Mouse (Mus musculus) Muller cell, postnatal 12 days (primary cell): ENCODE measurements at regions not wholly inside any gene's neighbourhood (a gene's known extent, or its start where the extent isn't known, plus 50 kb on each side); places are given as distances from the start of the nearest gene placed in this dataset.

ENCODE experiments used
- DNase-seq: peaks from one replicate; pipeline ENCODE4 v3.0.0-alpha.2; 2015; ENCODE audit errors: inconsistent ontology term

DNA sequence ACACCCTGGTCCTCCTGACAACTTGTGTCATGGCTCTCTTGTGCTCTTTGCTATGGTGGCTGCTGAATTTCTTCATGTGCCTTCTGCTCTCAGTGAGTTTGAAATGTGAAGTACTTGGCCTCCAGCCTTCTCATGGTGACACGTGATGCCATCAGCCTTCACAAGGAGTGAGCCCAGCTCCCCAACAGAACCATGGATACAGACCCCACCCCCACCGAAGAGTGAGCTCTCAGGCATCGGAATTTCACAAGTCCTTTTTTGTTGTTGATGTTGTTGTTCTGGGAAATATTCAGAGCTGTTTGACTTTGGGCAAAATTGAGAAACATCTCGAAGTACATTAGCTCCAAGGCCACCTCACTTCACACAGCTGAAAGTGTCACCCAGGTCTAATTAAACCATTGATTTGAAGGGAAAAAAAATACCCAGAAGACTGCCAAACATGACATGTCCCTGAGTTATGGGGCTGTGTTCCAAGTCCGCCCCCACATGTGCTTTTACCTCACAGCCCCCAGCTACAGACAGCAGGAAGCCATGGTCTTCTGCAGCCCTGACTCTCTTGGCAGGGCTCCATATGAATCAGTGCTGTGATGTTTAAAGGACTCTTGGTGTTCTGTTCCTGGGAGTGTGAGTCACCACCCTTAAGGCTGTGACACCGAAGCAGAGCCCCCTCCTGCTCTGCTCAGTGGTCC is 205.2 kb upstream of the A230072I06Rik start:
- DNase-seq = peak; percentile 83

DNA sequence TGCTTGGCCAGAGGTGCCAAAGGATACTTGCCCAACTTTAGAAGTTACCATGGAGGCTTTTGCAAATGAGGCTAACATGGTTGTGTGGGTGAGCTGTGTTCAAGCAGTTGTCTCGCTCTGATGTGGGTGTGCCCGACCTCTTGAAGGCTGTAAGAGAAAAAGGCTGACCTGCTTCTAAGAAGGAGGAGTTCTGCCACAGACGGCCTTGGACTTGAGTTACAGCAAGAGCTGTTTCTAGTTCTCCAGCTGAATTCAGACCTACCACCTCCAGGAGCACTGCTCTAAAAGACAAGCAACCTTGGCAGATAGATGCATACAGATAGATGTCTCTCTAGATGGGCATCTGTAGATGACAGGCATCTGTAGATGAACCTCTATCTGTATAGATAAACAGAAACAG is 202.7 kb upstream of the A230072I06Rik start:
- no peak for DNase-seq

DNA sequence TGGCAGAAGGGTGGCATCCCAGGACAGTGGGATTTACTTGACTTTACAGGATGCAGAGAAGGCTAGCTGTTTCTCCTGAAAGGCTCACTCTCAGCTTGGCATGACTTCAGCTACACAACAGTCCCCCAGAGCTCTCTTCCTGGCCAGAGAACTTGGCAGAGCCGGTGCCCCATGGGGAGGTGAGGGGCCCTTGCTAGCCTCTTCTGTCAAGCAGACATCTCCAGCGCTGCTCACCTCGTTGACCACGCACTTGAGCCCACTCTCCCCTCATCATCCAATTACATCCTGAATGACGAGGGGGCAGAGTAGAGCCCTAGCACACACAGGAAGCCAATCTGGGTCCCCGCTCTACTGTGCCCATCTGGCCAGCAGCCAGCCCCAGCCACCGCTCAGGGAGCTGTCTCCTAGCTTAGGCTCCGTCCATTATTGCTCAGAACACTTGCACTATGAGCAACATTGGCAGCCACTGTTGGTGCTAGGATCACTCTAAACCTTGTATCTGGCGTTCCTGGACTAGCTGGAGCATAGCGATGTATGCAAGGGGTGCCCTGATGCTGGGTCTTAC is 201.7 kb upstream of the A230072I06Rik start:
- DNase-seq = peak; percentile 29

DNA sequence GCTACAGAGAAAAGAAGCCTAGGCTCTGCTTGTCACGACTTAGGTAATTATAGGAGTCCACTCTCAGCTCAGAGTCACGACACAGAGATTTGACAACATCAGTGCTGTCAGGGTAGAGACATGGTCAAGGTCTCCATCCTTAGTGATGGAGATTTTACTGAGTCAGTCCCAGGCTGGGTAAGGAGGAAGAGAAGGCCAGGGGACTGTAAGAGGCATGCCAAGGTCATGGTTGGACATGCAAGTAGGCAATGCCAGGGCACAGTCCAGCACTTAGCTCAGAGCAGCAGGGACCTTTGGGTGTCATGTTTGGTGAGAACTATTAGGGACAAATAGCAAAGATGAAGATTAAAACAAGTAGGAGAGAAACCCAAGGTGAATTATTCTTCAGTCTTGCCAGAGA is 200.7 kb upstream of the A230072I06Rik start:
- no peak for DNase-seq

DNA sequence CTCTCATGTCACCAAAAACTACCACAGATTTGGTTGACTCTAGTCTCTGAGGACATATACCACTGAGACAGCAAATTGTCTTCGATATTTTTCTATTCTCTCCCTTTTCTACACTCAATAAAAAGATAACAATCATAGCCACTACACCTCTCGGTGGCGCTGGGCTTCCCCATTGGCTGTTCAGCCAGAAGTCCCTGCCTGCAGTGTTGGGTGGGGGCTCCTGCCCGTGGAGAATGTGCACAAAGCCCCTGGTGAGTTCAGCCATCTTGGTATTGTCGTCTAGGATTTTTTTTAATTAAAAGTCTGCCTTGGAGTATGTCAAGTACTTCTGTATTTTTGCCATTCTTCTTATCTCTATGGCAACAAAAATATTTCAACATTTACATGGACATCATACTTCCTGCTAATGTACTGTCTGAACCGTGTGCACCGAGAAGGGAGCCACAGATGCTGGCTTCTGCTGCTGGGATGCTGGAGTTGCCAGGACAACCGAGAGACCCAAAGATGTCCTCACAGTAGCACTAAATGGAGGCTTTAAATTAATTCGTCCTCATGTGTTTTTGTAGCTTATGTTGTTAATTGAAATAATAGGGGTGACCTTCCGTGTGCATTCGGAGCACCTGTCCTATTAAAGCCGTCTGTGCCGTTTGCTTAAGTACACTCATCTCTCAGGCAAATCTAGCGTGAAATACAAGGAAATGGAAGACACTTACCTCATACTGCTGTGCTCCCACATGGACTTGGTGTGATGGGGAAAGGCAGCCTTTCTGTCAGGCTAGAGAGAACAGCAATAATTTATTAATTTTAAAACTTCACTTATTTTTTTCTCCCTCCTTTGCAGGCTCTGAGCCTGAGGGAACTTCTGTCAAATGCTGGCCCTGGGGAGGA is 199.7 kb upstream of the A230072I06Rik start:
- no peak for DNase-seq

DNA sequence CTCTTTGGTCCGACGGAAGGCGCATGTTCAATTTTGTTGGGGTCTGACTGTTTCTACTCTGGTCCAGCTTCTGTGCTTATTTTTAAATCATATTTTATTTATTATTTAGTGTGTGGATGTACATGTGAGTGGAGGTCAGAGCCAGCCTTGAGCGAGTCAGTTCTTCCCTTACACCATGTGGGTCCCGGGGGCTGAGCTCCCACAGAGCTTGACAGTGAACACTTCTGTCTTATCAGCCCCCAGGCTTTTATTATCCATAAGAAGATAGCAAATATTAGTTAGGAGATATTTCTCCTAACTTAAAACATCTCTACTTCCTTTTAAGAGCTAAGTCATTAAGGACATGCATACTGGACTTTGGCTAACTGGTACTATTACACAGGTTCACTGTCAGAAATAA is 197.1 kb upstream of the A230072I06Rik start:
- DNase-seq = no peak

DNA sequence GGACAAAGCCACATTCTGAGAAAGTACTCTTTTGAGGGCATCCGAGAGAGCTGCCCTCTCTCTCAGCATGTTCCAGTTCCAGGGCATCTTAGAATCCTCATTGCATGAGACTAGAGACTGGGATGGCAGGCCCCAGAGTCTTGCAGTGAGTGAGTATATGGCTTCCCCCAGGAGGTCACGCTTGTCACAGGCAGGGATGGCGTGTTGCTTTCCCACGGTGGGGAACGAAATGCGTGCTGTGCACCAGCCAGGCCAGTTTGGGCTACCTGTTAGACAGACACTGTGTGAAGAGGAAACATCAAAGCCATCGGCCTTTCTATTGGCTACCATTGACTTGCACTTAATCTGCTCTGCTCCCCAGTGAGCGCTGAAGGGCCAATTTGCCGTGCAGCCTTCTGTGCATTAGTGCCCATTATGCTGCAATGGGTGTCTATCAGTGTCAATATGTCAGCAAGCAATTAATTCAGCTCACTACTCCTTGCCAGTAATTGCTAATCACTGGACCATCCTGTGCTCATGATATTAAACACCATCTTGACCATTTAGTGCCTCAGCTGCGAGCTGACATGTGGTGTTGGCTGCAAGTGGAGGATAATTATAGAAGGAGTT is 191.3 kb upstream of the A230072I06Rik start:
- no peak for DNase-seq

DNA sequence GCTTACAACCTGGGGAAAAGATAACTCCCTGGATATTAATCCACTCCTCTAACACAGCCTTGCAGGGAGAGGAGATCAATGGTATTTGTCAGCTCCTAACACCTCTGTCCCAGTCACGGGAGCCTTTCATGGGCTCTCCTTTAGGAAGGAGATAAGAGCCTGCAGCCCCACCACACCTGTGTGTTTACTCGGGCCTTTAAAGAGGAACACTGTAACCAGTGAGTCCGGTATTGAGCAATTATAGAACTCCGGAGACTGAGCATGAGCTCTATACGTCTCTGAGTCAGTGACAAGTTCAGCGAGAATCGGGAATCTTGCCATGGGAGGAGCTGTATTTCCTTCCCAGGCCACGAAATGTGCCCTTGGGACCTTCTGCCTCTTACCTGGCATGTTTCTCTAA is 178.5 kb upstream of the A230072I06Rik start:
- DNase-seq = no peak

DNA sequence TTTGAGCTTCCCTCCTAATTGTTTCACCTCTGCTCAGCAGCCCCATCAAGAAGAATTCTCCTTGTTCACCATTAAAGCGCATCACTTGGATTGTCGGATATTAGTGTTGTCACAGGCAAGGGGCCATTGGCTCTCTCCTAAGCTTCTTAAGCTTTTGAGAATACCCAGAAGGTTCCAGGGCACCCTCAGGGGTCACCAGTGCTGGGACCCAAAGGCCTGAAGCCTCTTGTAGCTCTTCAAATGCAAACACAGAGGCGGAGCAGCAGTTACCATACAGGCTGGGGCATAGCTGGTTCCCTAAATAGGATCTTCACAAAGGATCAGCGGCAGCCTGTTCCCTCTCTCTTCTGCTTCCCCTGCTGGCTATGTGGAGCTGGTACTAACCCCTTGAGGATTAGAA is 175.3 kb upstream of the A230072I06Rik start:
- no peak for DNase-seq

DNA sequence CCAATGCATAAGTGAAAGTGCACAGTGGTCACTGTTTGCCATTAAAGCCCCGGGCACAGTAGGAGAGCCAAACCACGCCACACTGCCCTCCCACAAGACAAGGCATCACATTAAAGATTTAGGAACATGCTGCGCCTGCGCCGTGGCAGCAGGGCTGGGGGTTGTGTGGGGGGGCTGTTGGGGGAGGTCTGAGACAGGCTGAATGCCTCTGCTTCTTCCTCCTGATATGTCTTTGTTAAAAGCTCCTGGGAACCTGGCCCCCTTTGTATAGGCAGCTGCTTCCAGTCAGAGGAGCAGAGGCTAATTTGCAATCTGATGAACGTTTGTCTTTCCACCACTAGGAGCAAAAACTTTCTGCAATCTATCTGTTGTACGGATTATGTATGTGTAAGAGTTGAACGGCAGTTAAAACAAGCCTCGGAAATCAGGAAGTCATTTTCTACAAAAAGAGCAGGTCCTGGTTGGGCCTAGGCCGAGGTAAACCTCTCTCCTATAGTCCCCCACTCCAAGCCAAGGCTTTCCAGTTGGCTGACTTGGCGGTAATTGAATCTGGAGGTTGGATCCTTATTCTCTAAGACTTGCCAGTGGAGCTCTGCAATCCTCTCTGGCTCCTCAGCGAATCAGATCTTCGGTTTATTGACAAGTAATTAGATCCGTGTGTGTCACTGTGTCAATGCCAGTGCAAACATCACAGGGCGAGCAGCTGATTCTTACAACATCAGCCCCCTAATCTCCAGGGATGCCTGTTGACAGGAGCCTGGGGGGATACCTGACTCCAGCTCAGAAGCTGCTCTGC is 173.3 kb upstream of the A230072I06Rik start:
- no peak for DNase-seq

DNA sequence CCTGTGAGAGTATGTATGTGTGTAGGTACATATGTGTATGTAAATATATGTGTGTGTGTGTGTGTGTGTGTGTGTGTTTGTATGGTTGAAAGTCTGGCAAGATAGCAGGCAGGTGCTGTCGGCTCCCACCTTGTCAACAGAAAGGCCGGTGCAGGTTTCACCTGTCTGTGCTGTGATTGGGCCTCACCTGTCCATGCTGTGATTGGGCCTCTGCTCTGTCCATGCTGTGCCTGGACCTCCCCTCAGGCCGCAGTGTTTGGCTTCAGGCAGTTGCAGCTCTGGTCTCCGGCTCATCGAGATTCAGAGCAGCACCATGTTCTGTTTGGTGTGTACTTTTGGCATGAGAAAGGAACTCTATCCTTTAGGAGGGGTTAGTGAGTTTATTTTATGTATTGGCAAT is 170.0 kb upstream of the A230072I06Rik start:
- no peak for DNase-seq

DNA sequence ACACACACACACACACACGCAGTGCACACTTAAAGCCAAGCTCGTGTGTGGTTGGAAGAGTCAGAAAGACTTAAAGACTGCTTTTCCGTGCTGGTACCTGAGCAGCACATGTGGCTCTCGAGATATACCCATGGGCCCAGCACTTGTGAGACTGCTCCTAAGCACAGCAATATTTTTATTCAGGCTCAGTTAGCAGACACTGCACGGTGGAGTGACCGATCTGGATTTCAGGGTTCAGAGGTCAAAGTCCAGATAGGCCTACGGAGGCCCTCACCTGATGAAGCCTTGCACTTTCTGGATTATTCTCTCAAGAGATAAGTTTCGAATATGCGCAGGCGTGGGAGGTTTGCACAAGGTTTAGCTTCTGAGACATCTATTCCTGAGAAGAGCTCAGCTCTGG is 167.0 kb upstream of the A230072I06Rik start:
- DNase-seq = no peak

DNA sequence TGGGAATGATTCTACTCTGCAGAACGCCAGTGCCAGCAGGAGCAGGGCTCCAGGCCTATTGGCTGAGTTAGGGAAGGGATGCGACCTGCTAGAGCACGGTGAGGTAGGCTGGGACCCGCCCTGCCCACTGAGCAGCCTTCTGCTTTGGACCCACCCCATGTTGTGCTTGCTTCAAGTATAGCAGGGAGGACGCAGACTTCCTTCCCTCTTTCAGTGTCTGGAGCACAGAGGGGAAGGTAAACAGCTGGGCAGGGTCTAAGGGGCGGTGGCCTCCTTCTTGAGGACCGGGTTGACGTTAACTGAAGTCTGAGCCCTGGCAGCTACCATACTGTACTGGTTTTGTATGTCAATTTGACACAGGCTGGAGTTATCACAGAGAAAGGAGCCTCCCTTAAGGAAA is 165.6 kb upstream of the A230072I06Rik start:
- DNase-seq = no peak

DNA sequence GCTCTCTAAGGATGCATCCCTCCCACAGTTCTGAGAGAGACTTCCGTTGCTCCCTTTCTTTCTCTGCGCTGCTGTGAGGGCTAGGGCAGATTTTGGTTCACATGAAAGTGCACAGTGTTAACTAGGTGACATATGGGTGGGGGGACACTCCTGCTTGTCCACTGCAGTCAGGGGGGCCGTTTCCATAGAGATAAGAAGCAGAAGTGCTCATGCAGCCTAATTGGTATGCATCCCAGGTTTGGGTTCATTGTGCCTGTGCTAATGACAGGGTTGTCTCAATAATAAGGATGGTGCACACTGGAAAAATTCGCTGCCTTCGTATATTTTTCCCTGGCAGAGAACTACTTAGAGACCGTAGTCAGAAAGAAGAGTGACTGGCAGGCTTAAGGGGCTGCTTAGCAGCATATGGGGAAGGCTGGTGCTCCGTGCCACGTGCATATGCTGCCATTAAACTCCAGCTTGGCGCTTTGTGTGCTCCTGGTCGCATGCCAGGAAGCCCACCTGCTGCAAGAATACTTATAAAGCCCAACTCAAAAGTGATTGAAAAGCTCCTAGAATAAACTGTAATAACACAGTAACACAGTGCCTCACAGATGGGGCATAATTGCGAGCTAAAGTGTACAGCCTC is 152.1 kb upstream of the A230072I06Rik start:
- DNase-seq = no peak

DNA sequence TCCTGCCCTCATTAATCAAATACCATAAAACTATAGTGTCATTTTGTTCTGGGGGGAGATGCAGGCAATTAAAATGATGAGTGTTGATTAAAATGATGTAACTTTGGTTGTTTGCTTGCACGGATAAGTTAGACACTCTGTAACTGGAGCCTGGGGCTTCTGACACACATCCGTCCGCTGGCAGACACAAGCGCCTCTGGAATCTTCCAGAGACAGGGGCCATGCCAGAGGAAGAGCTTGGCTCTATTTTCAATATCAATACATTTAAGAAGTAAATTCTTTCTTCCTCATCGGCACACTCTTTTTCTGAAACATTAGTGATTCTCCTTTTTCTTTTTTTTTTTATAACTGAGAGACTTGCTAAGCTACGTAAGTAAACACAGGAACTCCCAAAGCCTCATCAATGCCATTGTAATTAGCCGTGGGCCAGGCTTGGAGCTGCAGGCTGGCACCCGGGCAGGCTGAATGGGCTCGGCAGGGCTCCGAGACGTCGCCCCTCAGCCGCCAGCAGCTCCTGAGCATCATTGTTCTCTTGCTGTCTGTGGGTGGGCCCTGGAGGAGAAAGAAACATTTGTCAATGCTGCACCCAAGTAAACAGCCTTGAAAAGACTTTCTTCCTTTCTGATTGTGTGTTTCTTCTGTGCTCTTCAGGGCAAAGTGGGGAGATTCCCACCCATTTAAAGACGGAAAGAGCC is 151.4 kb upstream of the A230072I06Rik start:
- peak; percentile 51 for DNase-seq

DNA sequence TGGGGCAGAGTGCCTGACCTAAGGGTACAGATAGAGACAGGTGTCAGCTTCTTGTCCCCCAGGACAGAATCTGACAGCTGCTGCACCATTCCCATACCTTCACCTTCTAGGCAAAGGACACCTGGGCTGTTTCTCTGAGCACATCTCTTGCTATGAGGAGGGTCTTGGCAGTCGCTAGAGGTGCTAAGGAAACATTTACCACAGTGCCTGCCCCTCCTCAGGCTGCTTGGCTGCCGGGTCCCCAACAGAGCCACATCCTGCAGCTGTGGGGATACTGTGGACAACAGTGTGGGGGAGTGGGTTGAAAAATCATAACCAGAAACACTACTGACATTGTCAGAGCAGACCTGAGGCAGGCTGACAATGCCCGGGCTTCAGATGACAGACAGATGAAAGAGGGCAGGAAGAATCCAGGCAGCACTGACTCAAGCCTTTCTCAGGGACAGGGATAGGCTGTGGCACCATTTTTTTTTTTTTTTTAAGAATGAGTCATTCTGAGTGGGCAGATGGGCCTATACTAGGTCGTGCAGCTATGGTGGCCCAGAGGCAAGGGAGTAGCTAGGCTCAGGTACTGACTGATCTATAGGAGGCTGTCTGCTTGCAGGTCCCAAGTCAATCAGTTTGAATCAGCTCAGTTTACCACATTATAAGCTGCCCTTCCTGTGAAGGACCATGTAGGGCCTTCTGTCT is 150.7 kb upstream of the A230072I06Rik start:
- DNase-seq = peak; percentile 72

DNA sequence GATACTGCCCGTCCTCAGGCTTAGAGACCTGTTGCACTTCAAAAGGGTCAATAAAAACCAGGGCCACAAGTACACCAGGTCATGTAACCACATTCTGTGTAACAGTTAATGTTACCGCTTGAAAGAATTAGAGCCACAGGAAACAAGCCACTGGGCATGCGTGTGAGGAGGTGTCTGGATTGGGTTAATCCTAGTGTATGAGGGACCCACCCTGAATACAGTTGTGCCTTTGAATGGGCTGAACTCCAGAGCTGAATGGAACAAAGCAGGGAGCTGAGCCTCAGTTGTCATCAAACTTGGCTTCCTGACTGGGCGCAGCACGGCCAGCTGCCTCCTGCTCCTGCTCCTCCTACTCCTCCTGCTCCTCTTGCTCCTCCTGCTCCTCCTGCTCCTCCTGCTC is 148.0 kb upstream of the A230072I06Rik start:
- no peak for DNase-seq

DNA sequence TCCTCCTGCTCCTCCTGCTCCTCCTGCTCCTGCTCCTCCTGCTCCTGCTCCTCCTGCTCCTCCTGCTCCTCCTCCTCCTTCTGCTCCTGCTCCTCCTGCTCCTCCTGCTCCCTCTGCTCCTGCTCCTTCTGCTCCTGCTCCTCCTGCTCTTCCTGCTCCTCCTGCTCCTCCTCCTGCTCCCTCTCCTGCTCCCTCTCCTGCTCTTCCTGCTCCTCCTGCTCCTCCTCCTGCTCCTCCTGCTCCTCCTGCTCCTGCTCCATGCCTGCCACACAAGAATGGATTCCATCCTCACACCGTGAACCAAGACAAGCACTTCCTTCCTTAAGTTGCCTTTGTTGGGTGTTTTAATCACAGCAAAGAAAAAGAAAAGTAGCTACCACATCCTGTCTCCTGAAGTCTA is 144.4 kb upstream of the A230072I06Rik start:
- no peak for DNase-seq

DNA sequence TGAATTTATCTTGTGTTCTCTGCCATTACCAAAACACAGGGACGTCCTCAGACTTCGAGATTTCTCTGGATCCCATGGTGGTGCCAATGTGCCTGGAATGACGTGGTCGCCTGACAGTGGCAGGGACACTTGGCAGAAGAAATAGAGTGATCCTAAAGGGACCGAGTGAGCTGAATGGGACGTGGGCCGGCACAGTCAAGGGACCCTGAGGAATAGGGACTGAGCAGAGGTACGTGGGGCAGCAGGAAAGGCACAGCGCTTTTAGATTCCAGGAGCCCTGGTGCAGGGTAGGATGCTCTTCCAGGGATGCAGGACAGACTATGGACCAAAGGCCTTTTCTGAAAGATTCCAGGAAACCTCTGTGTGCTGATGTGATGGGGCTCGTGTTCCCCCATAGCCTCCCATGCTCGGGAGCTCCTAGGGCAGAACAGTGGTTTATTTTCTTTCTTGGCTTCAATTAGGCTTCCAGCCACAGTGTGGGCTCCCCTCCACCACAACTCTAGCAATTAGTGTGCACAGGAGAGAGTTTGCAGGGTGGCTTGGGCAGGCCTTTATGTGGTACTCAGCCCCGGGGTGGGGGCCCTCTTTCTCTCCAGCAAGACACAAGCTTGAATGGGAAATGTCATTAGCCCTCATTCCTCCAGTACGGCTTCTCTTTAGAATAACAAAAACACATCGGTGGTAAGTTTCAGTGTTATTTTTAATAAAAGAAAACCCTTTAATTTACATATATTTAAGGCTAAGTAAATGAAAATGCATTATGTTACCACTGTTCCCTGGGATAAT is 143.0 kb upstream of the A230072I06Rik start:
- no peak for DNase-seq
